Mouse (Mus musculus) midbrain, embryonic 14.5 days (tissue): ENCODE measurements around the gene Col15a1. TPM values are rescaled to one million over a fixed set of nuclear protein-coding genes. Genes with fewer than 3 reads are reported as not detected.

Experiments used
- ATAC-seq: fragments of 200-750 bp; cut with Nextera tagmentation; 2 replicates; pipeline ENCODE4 v1.8.0; 2017; ENCODE audit warnings: moderate number of reproducible peaks, moderate library complexity; ENCODE audit not compliant: low FRiP score, low TSS enrichment
- DNase-seq: peaks from one replicate; pipeline ENCODE4 v3.0.0-alpha.2; 2015
- H3K27ac ChIP-seq: fragments of 300-500 bp; sonication (generic); replicated peaks from 2 replicates; pipeline ENCODE4 v1.5.1; 2014; ENCODE audit warnings: mild to moderate bottlenecking, low read depth, low read length, moderate library complexity
- H3K27me3 ChIP-seq: fragments of 300-500 bp; sonication (generic); 2 replicates; pipeline ENCODE4 v1.6.1; 2014; ENCODE audit warnings: low read length, control low read depth, mixed read lengths; ENCODE audit not compliant: control insufficient read depth, insufficient read depth
- H3K36me3 ChIP-seq: fragments of 300-500 bp; sonication (generic); 2 replicates; pipeline ENCODE4 v1.6.1; 2014; ENCODE audit warnings: low read length, control low read depth; ENCODE audit not compliant: control insufficient read depth, insufficient read depth
- H3K4me1 ChIP-seq: fragments of 300-500 bp; sonication (generic); 2 replicates; pipeline ENCODE4 v1.6.1; 2014; ENCODE audit warnings: mild to moderate bottlenecking, antibody characterized with exemption, low read length, control low read depth; ENCODE audit not compliant: control insufficient read depth, insufficient read depth
- H3K4me2 ChIP-seq: fragments of 300-500 bp; sonication (generic); 2 replicates; pipeline ENCODE4 v1.6.1; 2014; ENCODE audit warnings: mild to moderate bottlenecking, low read length, moderate library complexity
- H3K4me3 ChIP-seq: fragments of 300-500 bp; sonication (generic); replicated peaks from 2 replicates; pipeline ENCODE4 v1.5.1; 2014; ENCODE audit warnings: low read depth, low read length
- H3K9ac ChIP-seq: fragments of 300-500 bp; sonication (generic); replicated peaks from 2 replicates; pipeline ENCODE4 v1.6.1; 2014; ENCODE audit warnings: mild to moderate bottlenecking, low read length, moderate library complexity
- H3K9me3 ChIP-seq: fragments of 300-500 bp; sonication (generic); 2 replicates; pipeline ENCODE4 v1.6.1; 2016; ENCODE audit warnings: low read length, control low read depth, mixed read lengths; ENCODE audit not compliant: control insufficient read depth
- WGBS: fragments of 180-500 bp; shearing (Covaris S2); extraction: QIAGEN DNeasy Blood & Tissue Kit; methylation state at CpG from one replicate; pipeline ENCODE4 v1.1.7; 2014; 5-methylcytosine and 5-hydroxymethylcytosine counted together
- polyA plus RNA-seq: library from polyadenylated mRNA; unstranded; fragments of >200 nt; fragmentation: Nextera tagmentation; extraction: Ambion mirVana; gene quantifications from 2 replicates; pipeline ENCODE4 v1.2.1, GENCODE M21; 2014

Col15a1 gene
- polyA plus RNA-seq, 1 experiment from 2014 or later: 3.0 TPM

GRCm38 (mm10) chr4:47265555-47265954 lies 57.6 kb downstream of the Col15a1 start:
- 85% methylated on average over 5 of the region's 5 CpGs for WGBS
- H3K9me3 ChIP-seq: no peaks in the 10 kb centered on the region
- no peaks in the 10 kb centered on the region for H3K36me3 ChIP-seq
- H3K4me2 ChIP-seq: no peak overlapping the region
- no peaks in the 10 kb centered on the region for H3K4me1 ChIP-seq
- no peak overlapping the region for H3K4me3 ChIP-seq
- no peak overlapping the region for H3K27ac ChIP-seq
- ATAC-seq (no peak), DNase-seq (no peak)
- no peak overlapping the region for H3K9ac ChIP-seq
- H3K27me3 ChIP-seq: no peaks in the 10 kb centered on the region

DNA sequence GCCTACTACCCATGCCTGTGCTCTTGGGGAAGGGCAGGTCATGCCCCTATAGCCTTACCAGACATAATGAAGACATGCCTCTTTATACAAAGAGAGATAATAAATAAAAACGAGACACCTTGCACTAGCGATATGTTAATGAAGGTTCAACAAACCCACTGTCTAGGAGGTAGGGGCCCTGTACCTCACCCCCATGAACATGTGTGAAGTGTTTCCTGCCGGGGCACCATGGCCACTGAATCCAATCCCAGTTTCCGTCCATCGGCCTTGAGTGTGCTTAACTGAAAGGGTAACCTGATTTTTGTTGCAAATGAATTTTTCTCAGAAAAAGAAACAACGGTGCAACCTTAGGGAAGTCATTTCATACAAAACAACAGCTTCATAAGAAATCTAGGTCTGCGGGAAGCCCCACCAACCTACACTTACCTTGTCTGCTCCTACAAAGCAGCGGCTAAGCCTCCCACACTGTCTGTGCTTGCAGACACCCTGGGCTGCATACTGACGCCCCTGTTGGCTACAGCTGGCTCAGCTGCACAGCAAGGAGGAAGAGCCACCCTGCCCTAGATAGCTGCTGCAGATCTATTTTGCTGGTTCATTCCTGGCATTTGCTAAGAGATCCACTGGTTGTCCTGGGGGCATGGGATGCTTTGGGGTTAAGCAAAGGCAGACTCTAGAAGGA lies 64.6 kb downstream of the Col15a1 start:
- ATAC-seq: no peak
- Histone ChIP-seq H3K9me3 (no peaks in the 10 kb centered on the region), H3K36me3 (no peaks in the 10 kb centered on the region), H3K4me1 (no peaks in the 10 kb centered on the region), H3K27ac (no peak overlapping the region), H3K9ac (no peak overlapping the region), H3K27me3 (no peaks in the 10 kb centered on the region), H3K4me3 (no peak overlapping the region), H3K4me2 (no peak overlapping the region)
- WGBS: 85% methylated on average over 9 of the region's 9 CpGs
- no peak for DNase-seq

DNA sequence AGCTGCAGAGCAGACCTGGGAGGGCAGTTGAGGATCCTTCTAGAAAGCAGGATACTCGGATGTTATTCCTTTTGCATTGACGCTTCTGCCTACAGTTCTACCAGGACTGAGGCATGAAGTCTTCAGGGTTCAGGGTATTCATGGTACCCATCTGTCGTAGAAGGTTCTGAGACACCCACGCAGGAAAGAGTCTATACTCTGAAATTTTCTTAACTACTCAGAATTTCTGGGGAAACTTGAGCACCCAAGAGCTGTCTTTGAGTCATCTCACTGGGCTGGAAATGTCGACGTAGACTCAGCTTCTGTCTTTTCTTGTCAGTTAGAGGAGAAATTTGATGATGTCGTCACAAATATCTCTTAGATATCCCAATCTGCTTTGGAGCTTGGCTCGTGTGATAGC lies 65.8 kb downstream of the Col15a1 start:
- Histone ChIP-seq H3K4me2 (no peak overlapping the region), H3K4me3 (no peak overlapping the region), H3K27me3 (no peaks in the 10 kb centered on the region), H3K9me3 (no peaks in the 10 kb centered on the region), H3K4me1 (no peaks in the 10 kb centered on the region), H3K9ac (no peak overlapping the region), H3K36me3 (no peaks in the 10 kb centered on the region), H3K27ac (no peak overlapping the region)
- ATAC-seq (no peak), DNase-seq (no peak)
- WGBS: 88% methylated on average over 8 of the region's 8 CpGs

GRCm38 (mm10) chr4:47274911-47275310 lies 67.0 kb downstream of the Col15a1 start:
- Histone ChIP-seq H3K4me2 (no peak overlapping the region), H3K27ac (no peak overlapping the region), H3K4me3 (no peak overlapping the region), H3K4me1 (no peaks in the 10 kb centered on the region), H3K9ac (no peak overlapping the region), H3K9me3 (no peaks in the 10 kb centered on the region), H3K27me3 (no peaks in the 10 kb centered on the region), H3K36me3 (no peaks in the 10 kb centered on the region)
- ATAC-seq (no peak), DNase-seq (no peak)
- WGBS: 78% methylated on average over 2 of the region's 2 CpGs

GRCm38 (mm10) chr4:47278397-47278796 lies 70.4 kb downstream of the Col15a1 start:
- H3K4me1 ChIP-seq: no peaks in the 10 kb centered on the region
- DNase-seq: no peak
- H3K27me3 ChIP-seq: no peaks in the 10 kb centered on the region
- H3K27ac ChIP-seq: no peak overlapping the region
- no peak for ATAC-seq
- H3K4me3 ChIP-seq: no peak overlapping the region
- H3K9me3 ChIP-seq: no peaks in the 10 kb centered on the region
- H3K4me2 ChIP-seq: no peak overlapping the region
- H3K9ac ChIP-seq: no peak overlapping the region
- H3K36me3 ChIP-seq: no peaks in the 10 kb centered on the region
- WGBS: 94% methylated on average over 6 of the region's 6 CpGs

DNA sequence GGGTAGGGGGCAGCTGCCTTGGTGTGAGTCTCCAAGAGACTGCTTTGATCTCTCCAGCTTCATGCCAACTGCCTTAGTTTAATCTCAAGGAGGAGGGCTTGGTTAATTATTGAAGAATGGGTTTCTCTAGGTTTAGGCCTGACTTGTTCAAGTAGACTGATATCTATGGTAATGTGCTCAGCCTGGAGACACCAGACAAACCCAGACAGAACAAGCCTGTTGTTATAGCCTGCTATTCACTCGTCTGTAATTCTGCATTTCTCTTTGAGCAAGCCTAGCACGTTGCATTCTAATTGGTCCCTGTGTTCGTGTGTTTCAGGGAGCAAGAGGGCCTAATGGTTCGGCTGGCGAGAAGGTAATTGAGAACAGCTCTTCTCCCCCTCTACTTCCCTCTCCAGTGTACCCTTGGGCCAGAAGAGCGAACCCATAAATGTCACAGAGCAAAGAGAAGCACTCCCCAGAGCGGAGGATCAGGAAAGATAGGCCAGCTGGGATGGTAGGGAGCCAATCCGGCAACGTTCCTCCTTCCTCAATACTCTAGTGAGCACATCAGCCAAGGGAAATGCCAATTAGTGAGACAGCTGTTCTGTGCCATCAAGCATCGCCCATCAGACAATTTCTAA lies 71.2 kb downstream of the Col15a1 start:
- peak; percentile 34; the same call in 1 of the 2 replicates for ATAC-seq

DNA sequence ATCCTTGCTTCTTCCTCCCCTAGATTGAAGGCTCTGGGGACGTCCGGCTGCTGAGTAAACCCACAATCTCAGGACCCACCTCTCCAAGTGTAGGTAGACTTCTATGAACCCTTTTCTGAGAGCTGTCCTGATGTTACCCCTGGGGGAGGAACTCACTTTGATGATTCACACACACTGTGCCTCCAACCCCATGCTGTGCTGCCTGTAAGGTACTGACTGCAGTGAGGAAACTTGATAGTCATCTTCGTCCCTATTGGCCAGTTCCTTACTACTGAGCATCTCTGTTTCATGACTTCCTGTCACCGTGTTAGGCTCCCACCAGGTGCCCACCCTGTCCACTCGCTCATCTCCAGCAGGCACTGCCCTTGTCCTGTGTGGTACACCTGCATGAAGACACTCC lies 72.2 kb downstream of the Col15a1 start:
- no peaks in the 10 kb centered on the region for H3K36me3 ChIP-seq
- ATAC-seq (no peak), DNase-seq (no peak)
- H3K9me3 ChIP-seq: no peaks in the 10 kb centered on the region
- H3K4me3 ChIP-seq: no peak overlapping the region
- H3K27me3 ChIP-seq: no peaks in the 10 kb centered on the region
- H3K27ac ChIP-seq: no peak overlapping the region
- H3K4me2 ChIP-seq: no peak overlapping the region
- no peak overlapping the region for H3K9ac ChIP-seq
- 91% methylated on average over 5 of the region's 5 CpGs for WGBS
- no peaks in the 10 kb centered on the region for H3K4me1 ChIP-seq

More for the DNA sequence above, 71.2 kb downstream of the Col15a1 start:
- H3K4me3 ChIP-seq: no peak overlapping the region
- 58% methylated on average over 10 of the region's 10 CpGs for WGBS
- H3K27me3 ChIP-seq: no peaks in the 10 kb centered on the region
- H3K4me1 ChIP-seq: no peaks in the 10 kb centered on the region
- H3K9ac ChIP-seq: no peak overlapping the region
- H3K27ac ChIP-seq: no peak overlapping the region
- no peaks in the 10 kb centered on the region for H3K36me3 ChIP-seq
- no peaks in the 10 kb centered on the region for H3K9me3 ChIP-seq
- DNase-seq: peak; percentile 31
- H3K4me2 ChIP-seq: no peak overlapping the region

DNA sequence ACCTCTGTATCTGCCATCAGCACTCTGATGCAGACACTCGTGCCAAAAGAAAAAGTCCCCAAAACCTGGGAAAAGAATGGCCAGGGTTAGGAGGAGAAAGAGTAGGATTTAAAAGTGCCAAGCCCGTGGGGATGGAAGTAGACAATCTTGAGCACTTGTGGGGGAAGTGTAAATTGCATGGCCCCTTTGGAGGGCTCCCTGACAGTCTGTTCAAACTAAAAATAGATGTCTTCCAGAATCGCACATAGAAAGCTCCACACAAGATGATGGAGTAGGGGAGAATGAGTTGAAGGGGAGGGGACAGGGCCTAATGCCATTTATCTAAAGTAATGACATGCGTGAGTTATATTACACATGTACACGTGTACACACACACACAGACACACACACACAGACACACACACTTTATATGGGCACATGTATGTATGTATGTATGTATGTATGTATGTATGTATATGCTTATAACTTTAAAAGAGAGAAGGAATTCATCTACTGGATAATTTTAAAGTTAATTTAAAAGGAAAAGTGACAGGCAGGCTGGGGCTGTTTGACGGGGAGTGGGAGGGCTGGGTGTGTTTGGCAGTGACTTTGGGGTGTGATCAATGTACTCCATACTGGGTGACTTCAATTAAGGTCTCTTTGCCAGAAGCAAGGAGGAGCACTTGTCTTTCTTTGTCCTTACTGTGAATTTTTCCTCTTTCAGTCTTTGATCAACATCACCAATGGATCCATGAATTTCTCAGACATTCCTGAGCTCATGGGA lies 74.1 kb downstream of the Col15a1 start:
- Histone ChIP-seq H3K36me3 (no peaks in the 10 kb centered on the region), H3K4me2 (no peak overlapping the region), H3K4me1 (no peaks in the 10 kb centered on the region), H3K27ac (no peak overlapping the region), H3K27me3 (no peaks in the 10 kb centered on the region), H3K9me3 (no peaks in the 10 kb centered on the region), H3K4me3 (no peak overlapping the region), H3K9ac (no peak overlapping the region)
- ATAC-seq (no peak), DNase-seq (no peak)
- WGBS: 89% methylated on average over 6 of the region's 6 CpGs
